Mouse (Mus musculus): Measurements from ENCODE around the gene Cacng7.
"Not testable (repeated sequence)": the region's sequence is repeated elsewhere in the genome, so short reads cannot be mapped to it uniquely, and the experiment has no call there.

Gene Cacng7

GRCm38 (mm10) chr7:3388885-3389284, 56.1 kb downstream of the Cacng7 start:
- DNase-seq (ENCODE audit: extremely low spot score, low read depth, low spot score), result no peak

- no peak for DNase-seq (ENCODE audit: extremely low spot score, low read depth, low spot score)
These were observed 57.0 kb downstream of the Cacng7 start for GRCm38 (mm10) chr7:3389444-3390412.

DNA sequence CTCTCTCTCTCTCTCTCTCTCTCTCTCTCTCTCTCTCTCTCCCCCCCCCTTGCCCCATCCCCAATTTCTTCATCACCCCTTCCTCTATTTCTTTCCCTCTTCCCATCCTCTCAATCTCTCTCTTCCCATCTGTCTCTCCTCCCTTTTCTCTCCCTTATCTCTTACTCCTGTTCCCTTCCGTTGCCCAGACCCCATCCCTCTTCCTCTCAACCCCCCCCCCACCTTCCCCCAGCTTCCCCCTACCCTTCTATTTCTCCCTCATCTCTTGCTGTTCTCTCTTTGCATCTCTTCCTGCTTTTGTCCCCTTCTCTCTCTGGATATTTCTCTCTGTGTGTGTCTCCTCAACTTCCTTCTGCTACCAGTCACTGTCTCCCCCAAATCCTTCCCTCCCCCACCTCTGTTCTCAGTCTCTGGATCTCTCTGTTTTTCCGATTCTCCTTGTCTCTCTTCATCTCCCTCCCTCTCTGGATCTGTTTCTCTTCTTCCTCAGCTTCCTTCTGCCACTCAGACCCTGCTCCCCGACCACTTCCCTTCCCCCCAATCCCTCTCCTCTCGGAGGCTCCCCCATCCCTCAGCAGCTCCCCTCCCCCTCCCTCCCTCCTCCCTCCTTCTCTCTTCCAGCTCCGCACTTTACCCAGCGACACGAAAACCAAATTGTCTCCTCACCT, 57.8 kb downstream of the Cacng7 start, which contains the start of gene Cacng8:
Gene Cacng8, plus strand, starts transcription at position 271 of the 668 bp plus-strand sequence.
- no peak for DNase-seq (ENCODE audit: extremely low spot score, low read depth, low spot score)

DNA sequence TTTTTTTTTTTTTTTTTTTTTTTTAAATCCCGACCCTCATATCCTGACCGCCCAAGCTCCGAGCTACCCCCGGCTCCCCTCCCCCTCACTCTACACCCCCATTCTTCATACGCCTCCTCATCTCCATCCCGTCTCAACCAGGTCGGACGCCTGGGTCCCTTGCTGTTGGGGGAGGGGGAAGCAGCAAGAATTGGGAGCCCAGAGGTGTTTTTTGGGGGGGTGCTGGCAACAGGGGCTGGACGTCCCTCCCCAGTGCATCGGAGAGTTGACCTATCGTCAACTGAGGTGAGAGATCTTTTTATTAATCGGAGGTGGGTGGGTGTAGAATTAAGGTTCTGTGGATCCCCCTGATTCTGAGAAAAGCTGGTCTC, 58.3 kb downstream of the Cacng7 start:
- no peak for DNase-seq (ENCODE audit: extremely low spot score, low read depth, low spot score)

DNA sequence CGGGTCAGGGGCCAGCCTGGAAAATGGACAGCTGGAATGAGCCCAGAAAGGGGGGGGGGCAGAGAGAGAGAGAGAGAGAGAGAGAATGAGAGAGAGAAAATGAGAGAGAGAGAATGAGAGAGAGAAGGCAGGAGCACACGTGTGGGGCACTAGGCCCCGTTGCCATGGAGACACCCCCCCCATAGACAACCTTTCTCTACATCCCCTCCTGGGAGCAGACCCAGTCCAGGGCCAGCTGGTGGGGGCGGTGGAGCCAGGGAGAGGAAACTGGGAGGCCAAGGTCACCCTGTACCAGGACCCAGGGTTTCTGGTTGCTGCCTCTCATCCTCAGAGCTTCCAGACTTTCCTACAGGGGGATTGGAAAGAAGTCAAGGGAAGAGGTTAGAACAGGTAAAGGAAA, 59.1 kb downstream of the Cacng7 start:
- DNase-seq (ENCODE audit: extremely low spot score, low read depth, low spot score), result no peak

DNA sequence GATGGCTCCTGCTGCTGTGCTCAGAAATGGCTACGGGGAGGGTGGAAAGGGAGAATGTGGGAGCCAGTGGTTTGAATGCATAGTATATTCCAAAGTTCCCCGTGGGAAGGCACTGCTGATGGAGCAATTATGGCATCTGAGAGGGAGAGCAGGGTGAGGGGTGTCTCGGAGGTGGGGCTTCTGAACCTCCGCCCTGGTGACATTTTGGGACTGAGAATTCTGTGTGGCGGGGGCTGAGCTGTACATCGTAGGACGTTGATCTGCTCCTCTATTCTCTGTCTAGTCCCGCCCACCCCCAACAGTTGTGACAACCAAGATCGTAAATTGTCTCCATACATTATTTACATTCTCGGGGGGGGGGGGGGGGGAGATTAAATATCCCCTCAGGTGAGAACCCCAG, 64.6 kb downstream of the Cacng7 start:
- no peak for DNase-seq (ENCODE audit: extremely low spot score, low read depth, low spot score)

GRCm38 (mm10) chr7:3397797-3398196, 65.0 kb downstream of the Cacng7 start:
- no peak for DNase-seq (ENCODE audit: extremely low spot score, low read depth, low spot score)

DNA sequence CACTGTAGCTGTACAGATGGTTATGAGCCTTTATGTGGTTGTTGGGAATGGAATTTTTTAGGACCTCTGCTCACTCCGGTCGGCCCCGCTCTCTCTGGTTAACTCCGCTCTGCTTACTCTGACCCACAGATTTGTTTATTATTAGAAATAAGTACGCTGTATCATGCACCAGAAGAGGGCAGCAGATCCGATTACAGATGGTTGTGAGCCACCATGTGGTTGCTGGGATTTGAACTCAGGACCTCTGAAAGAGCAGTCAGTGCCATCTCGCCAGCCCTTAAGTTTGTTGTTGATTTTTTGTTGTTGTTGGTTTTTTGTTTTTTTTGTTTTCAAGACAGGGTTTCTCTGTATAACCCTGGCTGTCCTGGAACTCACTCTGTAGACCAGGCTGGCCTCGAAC, 65.6 kb downstream of the Cacng7 start:
- DNase-seq (ENCODE audit: extremely low spot score, low read depth, low spot score), result not testable (repeated sequence)

GRCm38 (mm10) chr7:3399937-3400336, 67.2 kb downstream of the Cacng7 start:
- DNase-seq (ENCODE audit: extremely low spot score, low read depth, low spot score), result no peak

- no peak for DNase-seq (ENCODE audit: extremely low spot score, low read depth, low spot score)
These were observed 77.2 kb downstream of the Cacng7 start for GRCm38 (mm10) chr7:3409729-3410520.

- DNase-seq (ENCODE audit: extremely low spot score, low read depth, low spot score), result peak; percentile 49
These were observed 78.6 kb downstream of the Cacng7 start for GRCm38 (mm10) chr7:3411160-3411941.

DNA sequence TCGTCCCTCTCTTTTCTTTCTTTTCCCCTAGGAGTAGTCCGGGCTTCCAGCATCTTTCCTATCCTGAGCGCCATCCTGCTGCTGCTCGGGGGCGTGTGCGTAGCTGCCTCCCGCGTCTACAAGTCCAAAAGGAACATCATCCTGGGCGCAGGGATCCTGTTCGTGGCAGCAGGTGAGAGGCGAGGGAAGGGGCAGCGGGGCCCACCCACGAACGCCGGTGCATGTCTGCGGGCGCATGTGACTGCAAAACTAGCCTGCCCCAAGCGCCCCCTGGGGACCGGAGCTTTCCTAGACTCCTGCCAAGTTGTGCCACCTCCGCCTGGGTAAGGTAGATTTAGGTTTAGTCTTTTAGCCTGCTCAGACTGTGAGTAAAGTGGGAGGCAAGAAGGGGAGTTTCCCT, 79.3 kb downstream of the Cacng7 start:
- DNase-seq (ENCODE audit: extremely low spot score, low read depth, low spot score), result no peak

- DNase-seq (ENCODE audit: extremely low spot score, low read depth, low spot score), result no peak
These were observed 82.1 kb downstream of the Cacng7 start for GRCm38 (mm10) chr7:3414888-3415287.

DNA sequence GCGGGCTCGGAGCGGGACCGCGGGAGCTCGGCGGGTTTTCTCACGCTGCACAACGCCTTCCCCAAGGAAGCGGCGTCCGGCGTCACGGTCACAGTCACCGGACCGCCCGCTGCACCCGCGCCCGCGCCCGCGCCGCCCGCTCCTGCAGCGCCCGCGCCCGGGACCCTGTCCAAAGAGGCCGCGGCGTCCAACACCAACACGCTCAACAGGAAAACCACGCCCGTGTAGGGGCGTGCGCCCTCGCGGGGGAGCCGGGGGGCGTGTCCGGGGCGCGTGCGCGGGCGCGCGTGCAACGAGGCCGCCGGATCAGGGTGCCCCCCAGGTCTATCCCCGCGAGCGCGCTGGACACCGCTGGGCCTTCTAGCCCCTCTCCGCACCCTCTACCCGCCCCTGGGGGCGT, 82.6 kb downstream of the Cacng7 start:
- no peak for DNase-seq (ENCODE audit: extremely low spot score, low read depth, low spot score)
